In the genomic region with DNA sequence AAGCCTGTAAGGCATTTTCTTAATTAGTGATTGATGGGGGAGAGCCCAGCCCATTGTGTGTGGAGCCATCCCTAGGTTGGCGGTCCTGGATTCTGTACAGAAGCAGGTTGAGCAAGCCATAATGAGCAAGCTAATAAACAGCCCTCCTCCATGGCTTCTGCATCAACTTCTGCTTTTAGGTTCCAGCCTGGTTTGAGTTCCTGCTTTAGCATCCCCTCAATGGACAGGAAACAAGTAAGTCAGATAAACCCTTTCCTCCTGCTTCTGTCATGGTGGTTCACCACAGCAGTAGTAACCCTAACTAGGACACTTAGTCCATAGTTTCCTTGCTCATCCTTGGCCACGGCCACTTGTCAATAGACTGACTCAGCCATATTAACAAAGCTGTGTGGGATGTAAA, we compare ENCODE assay signal across 18 mouse cellular contexts.
"Had no signal": no experiment of that assay in that cellular context is flagged by ENCODE, and none has a peak within 500 bp of the region (broad histone marks: within the 10 kb centered on the region; RNA-seq: fewer than 3 reads in every experiment).

No protein-coding gene starts in this region.

- ATAC-seq: hindbrain, postnatal 0 days; intestine, embryonic 16.5 days; liver, postnatal 0 days had no signal

- DNase-seq: gastrocnemius, adult 2 months; gastrocnemius, postnatal 10 days; gastrocnemius, postnatal 25 days; heart, adult 11 months; heart, adult 2 months; heart, postnatal 14 days; heart, postnatal 36 days; kidney, adult 11 months; kidney, adult 2 months; kidney, adult 9 months; kidney, postnatal 14 days; kidney, postnatal 36 days; layer of hippocampus, adult 9-11 months; liver; liver, embryonic 13.5 days; liver, postnatal 0 days had no signal
